Mouse (Mus musculus): Measurements from ENCODE around the gene Zfp786.

DNA sequence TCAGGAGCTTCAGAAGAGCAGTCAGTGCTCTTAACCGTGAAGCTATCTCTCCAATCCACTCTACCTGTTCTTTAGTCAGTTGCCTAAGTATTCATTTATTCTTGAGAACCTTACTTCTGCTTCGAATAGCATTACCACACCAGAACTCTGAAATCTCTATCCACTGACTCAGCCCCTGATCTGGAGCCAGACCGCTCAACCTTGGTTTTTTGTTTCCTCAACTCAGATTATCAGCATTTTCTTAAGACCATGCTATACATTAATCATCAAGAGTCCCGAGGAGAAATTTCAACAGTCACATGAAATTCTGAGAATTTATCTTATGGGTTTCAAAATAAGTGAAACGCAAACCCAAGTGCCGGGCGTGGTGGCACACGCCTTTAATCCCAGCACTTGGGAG lies 11.9 kb downstream of the Zfp786 start:
- TF ChIP-seq POLR2A (IDR thresholded peaks at IDR 0.05; ENCODE audit: low read depth, low read length) (no peak), CTCF (conservative IDR thresholded peaks at IDR 0.05; ENCODE audit: insufficient read depth, insufficient read length, low read depth, low read length) (no peak)

Data from kidney, adult 2 months (tissue).